Mouse (Mus musculus) embryonic facial prominence, embryonic 13.5 days (tissue): ENCODE results near the gene Gm5565. TPM values are rescaled to one million over a fixed set of nuclear protein-coding genes. Genes with fewer than 3 reads are reported as not detected.
"Not testable (repeated sequence)": the region's sequence is repeated elsewhere in the genome, so short reads cannot be mapped to it uniquely, and the experiment has no call there.

Experiments used
- ATAC-seq: fragments of 200-750 bp; cut with Nextera tagmentation; 2 replicates; pipeline ENCODE4 v1.8.0; 2017; ENCODE audit warnings: low read depth; ENCODE audit not compliant: insufficient number of reproducible peaks, insufficient read depth, low FRiP score, low TSS enrichment
- H3K27ac ChIP-seq: fragments of 300-500 bp; sonication (generic); 2 replicates; pipeline ENCODE4 v1.5.1; 2015; ENCODE audit warnings: moderate library complexity, mild to moderate bottlenecking, inconsistent platforms
- H3K27me3 ChIP-seq: fragments of 300-500 bp; sonication (generic); 2 replicates; pipeline ENCODE4 v1.6.1; 2015; ENCODE audit warnings: mild to moderate bottlenecking, inconsistent platforms
- H3K36me3 ChIP-seq: fragments of 300-500 bp; sonication (generic); 2 replicates; pipeline ENCODE4 v1.6.1; 2015; ENCODE audit warnings: mild to moderate bottlenecking, inconsistent platforms
- H3K4me1 ChIP-seq: fragments of 300-500 bp; sonication (generic); 2 replicates; pipeline ENCODE4 v1.6.1; 2015; ENCODE audit warnings: inconsistent platforms
- H3K4me2 ChIP-seq: fragments of 300-500 bp; sonication (generic); 2 replicates; pipeline ENCODE4 v1.6.1; 2015; ENCODE audit warnings: moderate library complexity, mild to moderate bottlenecking, inconsistent platforms
- H3K4me3 ChIP-seq: fragments of 300-500 bp; sonication (generic); 2 replicates; pipeline ENCODE4 v1.5.1; 2015; ENCODE audit warnings: mild to moderate bottlenecking, inconsistent platforms
- H3K9ac ChIP-seq: fragments of 300-500 bp; sonication (generic); 2 replicates; pipeline ENCODE4 v1.6.1; 2015; ENCODE audit warnings: mild to moderate bottlenecking, inconsistent platforms
- H3K9me3 ChIP-seq: fragments of 300-500 bp; sonication (generic); 2 replicates; pipeline ENCODE4 v1.6.1; 2016; ENCODE audit warnings: inconsistent platforms
- WGBS: fragments of 180-500 bp; shearing (Covaris S2); methylation state at CpG from one replicate; pipeline ENCODE4 v1.1.7; 2015; ENCODE audit warnings: mixed read lengths; 5-methylcytosine and 5-hydroxymethylcytosine counted together
- polyA plus RNA-seq: library from polyadenylated mRNA; unstranded; fragments of >200 nt; fragmentation: Nextera tagmentation; extraction: Ambion mirVana; gene quantifications from 2 replicates; pipeline ENCODE4 v1.2.1, GENCODE M21; 2015

The Gm5565 gene
- polyA plus RNA-seq, 1 experiment from 2014 or later = not detected

DNA sequence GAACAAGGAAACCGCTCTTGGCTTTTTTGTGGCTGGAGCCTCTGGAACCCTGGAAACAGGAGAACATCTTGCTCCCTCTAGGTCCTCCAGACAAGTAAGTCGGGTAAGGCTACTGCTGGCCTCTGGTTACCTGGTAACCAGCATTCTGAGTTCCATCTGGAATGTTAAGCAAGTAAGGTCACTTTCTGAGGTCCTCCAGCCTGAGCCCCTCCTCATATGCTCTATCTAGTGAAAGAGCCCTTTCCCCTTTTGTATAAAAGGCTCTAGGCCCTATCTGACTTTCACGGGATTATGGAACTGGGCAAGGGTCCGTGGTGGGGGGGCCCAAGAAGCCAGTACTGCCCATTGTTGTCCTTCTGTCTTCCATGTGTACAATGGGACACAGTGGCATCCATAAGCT is 24.9 kb upstream of the Gm5565 start, which contains the start of gene 1700001J03Rik:
1700001J03Rik (minus strand) TSS at position 101 of the 400 bp plus-strand sequence.
- not testable (repeated sequence) for H3K27ac ChIP-seq, H3K4me3 ChIP-seq, H3K9me3 ChIP-seq, H3K9ac ChIP-seq, ATAC-seq, H3K4me1 ChIP-seq, H3K27me3 ChIP-seq, H3K36me3 ChIP-seq, H3K4me2 ChIP-seq
- 76% methylated on average over 4 of the region's 4 CpGs for WGBS

- H3K4me2 ChIP-seq, H3K27ac ChIP-seq, H3K27me3 ChIP-seq, H3K36me3 ChIP-seq, H3K4me3 ChIP-seq, H3K4me1 ChIP-seq, H3K9me3 ChIP-seq, H3K9ac ChIP-seq, ATAC-seq: not testable (repeated sequence)
- WGBS = 57% methylated on average over 4 of the region's 4 CpGs
Measured at GRCm38 (mm10) chr5:146172744-146173143, 12.4 kb upstream of the Gm5565 start.

DNA sequence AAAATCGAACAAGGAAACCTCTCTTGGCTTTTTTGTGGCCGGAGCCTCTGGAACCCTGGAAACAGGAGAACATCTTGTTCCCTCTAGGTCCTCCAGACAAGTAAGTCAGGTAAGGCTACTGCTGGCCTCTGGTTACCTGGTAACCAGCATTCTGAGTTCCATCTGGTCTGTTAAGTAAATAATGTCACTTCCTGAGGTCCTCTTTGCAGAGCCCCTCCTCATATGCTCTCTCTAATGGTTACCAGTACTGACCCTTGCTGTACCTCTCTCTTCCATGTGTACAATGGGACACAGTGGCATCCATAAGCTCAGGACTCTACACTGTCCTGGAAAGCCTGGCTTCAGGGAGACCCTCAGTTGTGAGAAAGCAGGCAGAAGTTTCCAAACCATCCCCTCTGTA is 10.3 kb upstream of the Gm5565 start, which contains the start of gene Gm6309:
Gm6309 (minus strand) TSS at position 101 of the 400 bp plus-strand sequence.
- not testable (repeated sequence) for H3K9me3 ChIP-seq, ATAC-seq, H3K36me3 ChIP-seq, H3K27ac ChIP-seq, H3K4me1 ChIP-seq, H3K4me3 ChIP-seq, H3K4me2 ChIP-seq, H3K27me3 ChIP-seq, H3K9ac ChIP-seq
- 72% methylated on average over 2 of the region's 2 CpGs for WGBS

DNA sequence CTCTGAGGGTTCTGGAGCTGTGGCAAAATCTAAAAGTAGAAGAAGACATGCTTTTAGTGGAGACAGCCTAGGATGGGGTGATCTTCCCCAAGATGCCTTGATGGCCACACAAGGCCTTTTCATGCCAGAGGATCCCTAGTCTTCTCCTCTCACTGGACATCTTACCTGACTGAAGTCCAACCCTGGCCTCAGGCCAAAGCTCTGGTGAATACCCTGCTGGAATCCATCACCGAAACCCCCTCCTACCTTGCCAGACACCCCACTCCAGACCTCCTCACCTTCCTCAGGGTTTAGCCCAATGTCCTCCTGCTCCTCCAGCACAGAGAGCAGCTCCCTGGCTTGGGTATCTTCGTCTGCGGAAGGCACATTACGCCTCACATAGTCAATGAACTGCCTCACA is 2.0 kb downstream of the Gm5565 start:
- H3K27ac ChIP-seq, H3K27me3 ChIP-seq, H3K9me3 ChIP-seq, H3K4me3 ChIP-seq, H3K9ac ChIP-seq, ATAC-seq, H3K4me2 ChIP-seq, H3K4me1 ChIP-seq, H3K36me3 ChIP-seq: not testable (repeated sequence)
- 83% methylated on average over 4 of the region's 4 CpGs for WGBS

- Histone ChIP-seq H3K27ac (no peak overlapping the region), H3K36me3 (no peaks in the 10 kb centered on the region), H3K27me3 (no peaks in the 10 kb centered on the region), H3K9me3 (0 out of 2 replicates have a peak, but pooled peaks cover 4% of the 10 kb centered on the region), H3K4me2 (no peak overlapping the region), H3K4me3 (no peak overlapping the region), H3K4me1 (no peaks in the 10 kb centered on the region), H3K9ac (no peak overlapping the region)
- ATAC-seq = no peak
- WGBS = 69% methylated on average over 3 of the region's 3 CpGs
Measured at GRCm38 (mm10) chr5:146150454-146150853, 9.9 kb downstream of the Gm5565 start.

DNA sequence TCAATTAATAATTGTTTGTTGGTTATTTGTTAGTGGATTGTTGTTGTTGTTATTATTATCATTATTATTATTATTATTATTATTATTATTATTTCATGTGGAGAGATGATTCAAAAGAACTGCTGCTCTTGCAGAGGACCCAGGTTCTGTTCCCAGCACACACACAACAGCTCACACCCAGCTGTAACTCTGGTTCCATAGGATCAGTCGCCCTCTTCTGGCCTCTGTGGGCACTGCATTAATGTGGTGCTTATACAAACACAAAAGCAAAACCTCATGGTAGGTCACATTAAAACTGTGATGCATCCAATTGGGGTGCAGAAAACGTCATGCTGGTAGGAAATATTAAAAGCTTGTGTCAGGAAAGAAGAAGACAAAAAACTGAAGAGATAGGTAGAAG is 12.4 kb downstream of the Gm5565 start:
- no peak for ATAC-seq
- WGBS = 42% methylated on average over 2 of the region's 2 CpGs

More for the DNA sequence above, 12.4 kb downstream of the Gm5565 start:
- no peaks in the 10 kb centered on the region for H3K36me3 ChIP-seq
- H3K27ac ChIP-seq = no peak overlapping the region
- H3K4me1 ChIP-seq = no peaks in the 10 kb centered on the region
- no peak overlapping the region for H3K4me2 ChIP-seq
- H3K4me3 ChIP-seq = no peak overlapping the region
- H3K27me3 ChIP-seq = no peaks in the 10 kb centered on the region
- H3K9ac ChIP-seq = no peak overlapping the region
- H3K9me3 ChIP-seq = 0 out of 2 replicates have a peak, but pooled peaks cover 9% of the 10 kb centered on the region

Other genes with a start within 250 kb of the Gm5565 start
- not detected in 2 replicates for gene Cyp3a25, start 150.9 kb downstream of the Gm5565 start, polyA plus RNA-seq
- not detected in 2 replicates for gene Cyp3a59, start 81.3 kb downstream of the Gm5565 start, polyA plus RNA-seq
- not detected in 2 replicates for gene Gm6309, start 10.2 kb upstream of the Gm5565 start, polyA plus RNA-seq
- gene 1700001J03Rik, start 24.8 kb upstream of the Gm5565 start, polyA plus RNA-seq = not detected in 2 replicates
- gene Rnf6, start 61.0 kb upstream of the Gm5565 start, polyA plus RNA-seq = 34.6 and 37.3 TPM in 2 replicates
- gene Cdk8, start 70.7 kb upstream of the Gm5565 start, polyA plus RNA-seq = 19.7 and 20.6 TPM in 2 replicates
- 4.8 and 4.9 TPM in 2 replicates for gene Wasf3, start 224.4 kb upstream of the Gm5565 start, polyA plus RNA-seq